Mouse (Mus musculus) thymus, adult 2 months (tissue): ENCODE measurements at regions not wholly inside any gene's neighbourhood (a gene's known extent, or its start where the extent isn't known, plus 50 kb on each side); places are given as distances from the start of the nearest gene placed in this dataset.

Experiments used
- CTCF ChIP-seq: fragments of 200-500 bp; IDR thresholded peaks from 2 replicates; pipeline ENCODE4 v1.5.1; 2012; ENCODE audit warnings: mild to moderate bottlenecking, control low read depth, low read length, moderate library complexity, borderline replicate concordance; ENCODE audit not compliant: control insufficient read depth, poor library complexity, insufficient read depth; ENCODE audit errors: extremely low read depth
- POLR2A ChIP-seq: fragments of 200-500 bp; IDR thresholded peaks from 2 replicates; pipeline ENCODE4 v1.6.1; 2012; ENCODE audit warnings: mild to moderate bottlenecking, low read length, control low read depth, moderate library complexity; ENCODE audit not compliant: control insufficient read depth, poor library complexity, insufficient read depth; ENCODE audit errors: extremely low read depth

- no peak for TF ChIP-seq POLR2A
- no peak for TF ChIP-seq CTCF
Measured at GRCm38 (mm10) chr3:39643194-39643593, 756.5 kb downstream of the Fat4 start.
